Mouse (Mus musculus) R1 (cell line): Measurements from ENCODE around the gene 1700003H04Rik.

Experiments
- DNase-seq: peaks from one replicate; pipeline ENCODE4 v3.0.0-alpha.2; 2018; ENCODE audit warnings: low read depth, low spot score

1700003H04Rik gene

DNA sequence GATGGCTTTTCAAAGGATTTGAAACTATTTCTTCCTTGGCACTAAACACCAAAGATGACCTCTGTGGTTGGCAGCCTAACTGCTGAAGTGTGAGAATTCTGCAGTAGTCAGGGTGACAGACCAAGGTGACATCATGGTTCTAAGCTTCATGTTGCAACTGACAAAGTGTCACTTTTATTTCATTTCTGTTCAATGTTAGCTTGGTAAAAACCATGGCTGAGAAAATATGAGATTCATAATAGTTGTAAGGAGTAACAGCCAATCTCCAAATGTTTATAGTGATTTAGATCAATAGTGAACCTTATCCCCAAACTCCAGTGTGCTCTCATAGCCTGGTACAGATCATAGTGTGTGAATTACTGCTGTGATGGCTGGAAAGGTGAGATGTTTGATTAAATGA, at the start of gene 1700003H04Rik:
Gene 1700003H04Rik, minus strand, starts transcription at position 101 of the 400 bp plus-strand sequence.
- no peak for DNase-seq

DNA sequence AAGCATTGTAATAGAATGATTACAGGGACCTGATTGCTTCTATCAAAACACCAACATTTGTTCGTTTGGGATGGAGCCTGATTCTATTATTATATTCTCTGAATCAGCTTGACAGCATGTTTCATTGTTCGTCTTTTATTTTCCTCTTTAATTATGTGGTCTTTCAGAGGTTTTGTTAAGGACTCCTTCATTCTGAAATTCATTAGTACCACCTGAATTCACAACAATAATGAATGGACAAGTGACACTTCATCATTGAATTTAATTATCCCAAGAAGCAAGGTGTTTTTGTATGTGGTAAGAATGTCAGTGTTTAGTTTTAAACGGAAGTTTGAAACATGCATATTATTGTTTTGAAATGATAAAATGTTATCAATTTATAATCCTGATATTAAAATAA, 42.1 kb upstream of the 1700003H04Rik start:
- no peak for DNase-seq

DNA sequence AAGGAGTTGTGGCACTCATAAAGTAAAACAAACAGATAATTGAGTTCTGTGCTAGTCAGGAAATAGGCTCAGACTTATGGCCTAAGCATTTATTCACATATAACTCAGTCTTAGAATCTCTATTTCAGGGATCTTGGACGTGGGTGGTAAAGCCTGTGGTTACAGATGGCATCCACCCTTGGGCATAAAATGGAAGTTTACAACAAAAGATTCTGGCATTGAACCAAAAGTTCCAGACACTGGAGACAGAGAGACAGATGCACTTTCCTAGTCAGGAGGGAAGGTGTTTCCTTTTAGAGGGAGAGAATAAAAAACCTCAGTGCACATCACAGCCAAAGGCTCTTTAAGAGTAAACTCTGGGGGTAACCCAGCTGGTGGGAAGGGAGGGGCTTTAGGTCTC, 32.4 kb upstream of the 1700003H04Rik start:
- no peak for DNase-seq

DNA sequence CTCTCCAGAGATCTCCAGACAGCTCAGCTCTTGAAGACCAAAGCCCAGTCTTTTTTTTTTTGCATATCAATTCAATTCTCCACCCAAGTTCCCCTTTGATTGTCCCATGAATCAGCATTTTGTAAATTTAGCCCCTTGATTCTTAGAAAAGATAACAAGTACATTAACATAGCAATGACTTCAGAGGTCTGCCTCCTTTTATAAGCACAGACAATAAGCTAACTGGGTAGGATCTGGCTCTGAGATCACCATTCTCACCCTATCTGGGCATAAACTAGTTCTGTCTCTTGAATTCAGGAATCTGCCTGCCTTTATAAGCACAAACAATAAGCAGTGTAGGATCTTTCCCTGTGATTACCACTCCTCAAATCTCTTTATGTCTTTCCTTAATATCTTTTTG, 29.1 kb upstream of the 1700003H04Rik start:
- peak; percentile 66 for DNase-seq

DNA sequence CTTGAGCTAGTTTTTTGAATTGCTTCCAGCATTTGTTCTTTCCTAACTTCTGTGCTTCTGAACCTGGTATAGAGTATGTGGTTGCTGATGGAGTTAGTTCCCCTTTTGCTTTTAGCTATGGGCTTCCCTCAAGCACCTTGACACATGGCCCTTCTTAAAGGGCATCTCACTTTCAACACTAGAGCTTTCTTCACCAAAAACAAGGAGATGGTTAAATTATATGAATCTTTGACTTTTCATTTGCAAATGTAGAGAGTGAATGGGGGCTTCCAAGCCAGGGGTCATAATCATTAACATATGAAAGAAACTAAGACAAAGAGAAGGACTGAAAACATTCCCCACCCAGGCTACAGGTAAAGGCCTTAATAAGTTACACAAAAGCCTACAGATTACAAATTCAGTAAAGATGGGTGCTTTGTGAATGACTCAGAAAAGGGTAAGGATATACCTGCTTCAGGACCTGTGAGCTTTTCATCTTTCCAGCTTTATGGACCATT, 25.2 kb upstream of the 1700003H04Rik start:
- peak; percentile 71 for DNase-seq

DNA sequence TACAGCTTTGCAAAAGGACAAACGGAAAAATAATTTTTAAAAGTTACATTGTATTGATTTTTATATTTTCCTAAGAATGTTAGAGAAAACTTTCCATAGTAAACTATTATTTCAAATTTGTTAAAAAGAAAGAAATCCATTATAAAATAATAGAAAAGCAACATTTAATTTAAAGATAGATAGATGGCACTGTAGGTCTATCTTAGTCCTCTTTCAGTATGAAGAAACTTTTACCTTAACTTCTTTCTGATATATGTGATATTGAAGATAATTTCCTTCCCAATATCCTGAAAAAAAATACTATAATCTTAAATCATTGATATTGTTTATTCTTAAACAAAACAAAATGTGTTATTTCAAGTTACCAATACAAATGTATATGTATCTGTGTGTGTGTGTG, 24.6 kb upstream of the 1700003H04Rik start:
- no peak for DNase-seq

DNA sequence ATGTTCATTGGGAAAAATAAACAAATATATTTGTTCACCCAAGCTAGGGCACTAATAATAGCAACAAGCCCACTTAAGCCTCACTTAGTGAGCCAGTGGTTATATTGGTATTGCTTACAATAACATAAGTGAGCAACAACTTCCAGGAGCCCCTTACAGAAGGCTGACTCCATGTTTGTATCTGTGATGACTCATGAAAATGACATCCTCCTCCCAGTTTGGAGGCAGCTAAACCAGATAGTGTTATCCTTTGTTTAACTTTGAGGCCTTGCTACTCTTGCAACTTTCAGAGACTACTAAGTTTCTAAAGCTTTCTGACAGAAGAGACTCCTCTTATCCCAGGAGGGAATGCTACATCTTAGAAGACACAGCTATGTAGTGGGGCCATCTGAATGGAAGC, 16.9 kb upstream of the 1700003H04Rik start:
- DNase-seq = no peak

DNA sequence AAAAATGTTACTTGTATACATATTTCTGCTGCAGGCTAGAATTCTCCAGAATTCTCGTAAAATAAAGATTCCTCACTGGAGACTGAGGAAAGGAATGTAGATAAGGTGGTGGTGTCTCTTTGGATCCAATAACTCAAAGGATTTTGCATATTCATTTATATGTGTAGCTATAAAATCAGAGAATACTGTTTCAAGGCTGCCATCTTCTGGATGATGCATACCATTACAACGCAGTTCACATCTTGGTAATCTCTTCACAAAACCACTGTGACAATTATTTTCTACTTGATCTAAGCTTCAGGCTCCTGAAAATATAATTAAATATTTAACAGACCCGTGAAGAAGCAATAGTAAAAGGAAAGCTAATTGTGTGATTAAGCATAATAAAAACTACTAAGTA, 6.6 kb upstream of the 1700003H04Rik start:
- DNase-seq = peak; percentile 9

DNA sequence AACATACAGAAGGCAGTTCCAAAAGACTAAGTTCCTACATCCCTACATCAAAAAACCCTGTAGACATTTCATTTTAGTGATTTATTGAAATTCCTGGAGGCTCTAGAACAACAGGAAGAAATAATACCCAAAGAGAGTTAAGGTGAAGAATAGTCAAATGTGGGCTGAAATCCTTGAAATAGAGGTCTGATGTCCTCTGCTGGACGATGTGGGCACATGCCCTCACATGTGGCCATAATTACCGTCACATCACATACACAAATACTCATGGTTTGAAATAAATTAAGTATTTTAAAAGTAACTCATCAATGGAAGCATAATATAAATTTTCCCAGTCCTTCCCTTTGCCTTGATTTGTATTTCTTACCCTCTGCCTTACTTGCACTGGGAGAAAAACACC, 4.9 kb upstream of the 1700003H04Rik start:
- no peak for DNase-seq

DNA sequence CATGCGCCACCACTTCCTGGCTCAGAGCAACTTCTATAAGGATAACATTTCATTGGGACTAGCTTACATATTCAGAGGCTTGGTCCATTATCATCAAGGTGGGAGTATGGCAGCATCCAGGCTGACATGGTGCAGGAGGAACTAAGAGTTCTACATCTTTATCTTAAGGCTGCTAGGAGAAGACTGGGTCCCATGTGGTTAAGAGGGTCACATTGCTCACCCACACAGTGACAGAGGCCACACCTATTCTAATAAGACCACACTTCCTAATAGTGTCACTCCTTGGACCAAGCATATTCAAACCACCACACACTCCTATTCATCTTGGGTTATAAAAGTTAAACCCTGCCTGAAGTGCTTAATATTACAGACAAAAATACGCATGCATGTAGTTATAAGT, 23.6 kb downstream of the 1700003H04Rik start:
- DNase-seq = no peak

DNA sequence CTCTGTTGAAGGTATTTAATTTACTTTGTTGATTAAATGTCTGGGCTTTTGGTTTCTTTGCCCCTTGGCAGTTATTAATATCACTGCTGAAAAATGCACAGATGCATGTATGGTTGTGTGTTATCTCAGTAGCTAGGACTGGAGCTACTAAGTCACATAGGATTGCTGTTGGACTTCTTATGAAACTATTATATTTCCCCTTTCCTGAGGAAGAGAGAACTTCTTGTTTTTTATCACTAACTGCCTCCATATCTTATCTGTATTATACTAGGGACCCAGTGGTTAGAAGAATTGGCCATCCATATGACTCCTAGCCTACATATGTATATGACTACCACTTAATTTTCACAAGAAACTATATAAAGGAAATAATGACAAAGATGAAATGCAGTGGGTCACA, 24.9 kb downstream of the 1700003H04Rik start:
- no peak for DNase-seq

DNA sequence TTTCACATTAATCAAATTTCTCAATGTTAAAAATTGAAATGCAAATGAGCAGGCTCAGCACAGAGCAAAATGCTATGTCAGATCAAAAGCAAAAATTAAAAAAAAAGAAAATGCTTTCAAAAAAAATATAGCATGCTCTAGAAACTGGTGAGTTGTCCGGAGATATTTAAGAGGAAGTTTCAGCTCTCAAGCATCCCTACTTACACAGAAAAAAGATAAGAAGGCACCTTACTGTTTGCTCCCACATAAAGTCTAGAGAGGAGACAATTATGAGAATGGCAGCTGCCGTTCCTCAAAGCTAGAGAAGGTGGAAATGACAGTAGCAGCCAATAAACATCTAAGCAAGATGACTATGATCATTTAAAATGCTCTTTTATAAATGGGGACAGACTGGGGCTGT, 25.8 kb downstream of the 1700003H04Rik start:
- no peak for DNase-seq

DNA sequence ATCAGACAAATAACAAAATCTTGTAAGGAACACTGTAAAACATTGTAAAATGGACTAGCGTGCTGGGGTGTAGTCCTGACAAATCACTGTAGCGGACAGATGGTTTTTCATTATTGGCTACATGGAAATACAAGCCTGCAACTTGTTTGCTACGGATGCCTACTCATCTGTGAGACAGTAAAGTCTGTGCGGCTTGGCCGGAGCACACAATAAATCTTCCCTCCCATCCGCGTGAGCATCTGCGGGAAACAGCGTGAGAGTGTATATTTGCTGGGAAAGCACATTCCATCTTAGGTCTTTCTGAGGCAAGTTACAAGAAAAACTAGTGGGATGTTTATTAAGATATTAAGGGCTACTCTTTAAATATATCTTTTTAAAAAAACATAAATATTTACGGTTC, 32.0 kb downstream of the 1700003H04Rik start:
- DNase-seq = no peak

DNA sequence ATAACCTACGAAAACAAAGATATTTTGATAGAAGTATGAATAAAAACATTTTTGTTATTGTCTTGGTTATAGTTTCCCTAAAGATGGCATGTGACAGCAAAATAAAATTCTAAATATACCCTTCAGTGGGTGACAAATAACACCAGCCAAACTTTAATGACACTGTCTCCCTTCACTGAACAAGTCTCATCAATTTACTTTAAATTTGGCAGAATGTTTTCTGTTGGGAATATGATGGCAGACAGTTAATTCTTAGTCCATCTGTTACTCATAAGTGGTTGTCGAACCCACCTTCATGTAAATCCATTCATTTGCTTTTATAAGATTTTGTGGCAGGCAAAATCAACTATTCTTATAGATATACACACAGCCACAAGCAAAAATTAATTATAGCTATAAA, 42.6 kb downstream of the 1700003H04Rik start:
- no peak for DNase-seq

DNA sequence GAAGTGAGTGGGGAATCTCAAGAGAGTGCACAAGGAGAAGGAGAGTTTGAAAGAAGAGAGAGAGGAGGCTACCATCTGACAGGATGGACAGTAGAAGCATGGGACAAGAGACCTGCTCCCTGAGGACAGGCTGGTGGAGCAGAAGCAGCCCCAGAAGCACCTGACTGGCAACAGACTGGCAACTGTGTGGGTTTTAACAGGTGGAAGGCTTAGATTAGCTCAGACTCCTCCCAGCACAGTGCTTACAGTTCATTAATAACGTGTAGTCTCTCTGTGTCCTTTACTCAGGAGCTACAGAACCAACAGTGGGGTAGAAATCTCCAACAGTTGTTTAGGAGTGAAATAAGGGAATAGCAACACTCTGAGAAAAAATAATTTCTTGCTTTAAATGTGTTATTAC, 44.3 kb downstream of the 1700003H04Rik start:
- DNase-seq = no peak

DNA sequence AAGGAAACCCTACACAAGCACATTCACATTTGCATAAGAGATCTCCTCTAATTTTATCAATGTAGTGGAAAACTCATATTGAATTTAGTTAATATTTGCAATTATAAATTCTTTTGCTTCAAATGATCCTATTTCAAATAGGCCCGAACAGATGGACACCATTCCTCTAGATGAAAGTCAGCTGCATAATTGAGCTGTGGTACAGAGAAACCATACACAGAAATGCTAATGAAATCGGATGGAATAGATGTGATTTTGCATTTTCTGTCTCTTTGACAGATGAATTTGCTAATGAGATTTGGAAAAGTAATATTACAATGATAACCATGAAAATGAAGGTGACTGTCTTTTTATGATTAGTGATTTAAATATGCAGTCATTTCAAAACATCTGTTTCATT, 62.1 kb downstream of the 1700003H04Rik start:
- no peak for DNase-seq
